Mouse (Mus musculus): ENCODE results near the gene Eps8l3.

The Eps8l3 gene

DNA sequence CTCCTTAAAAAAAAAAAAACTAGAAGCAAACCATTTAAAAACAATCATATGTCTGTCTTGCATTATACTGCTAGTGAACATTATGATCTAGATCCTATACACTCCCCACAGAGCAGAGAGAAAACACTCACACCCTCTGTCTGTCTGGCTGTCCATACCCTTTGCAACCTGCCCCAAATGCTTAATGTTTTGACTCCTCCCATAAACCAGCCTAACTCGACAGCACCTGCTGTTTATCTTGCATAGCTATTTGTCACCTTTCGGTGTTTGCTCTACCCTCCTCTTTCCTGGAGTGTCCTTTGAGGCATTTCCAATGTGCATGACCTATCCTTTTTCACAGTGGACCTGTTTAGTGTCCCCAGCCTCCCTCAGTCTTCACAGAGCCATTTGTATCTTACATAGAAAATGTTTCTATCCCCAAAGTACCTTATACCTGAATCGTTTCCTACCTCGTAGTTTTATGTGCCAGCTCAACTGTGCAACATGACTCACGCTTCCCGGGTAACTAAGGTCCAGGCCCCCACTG, 18.2 kb downstream of the Eps8l3 start:
- DNase-seq (ENCODE audit: extremely low spot score, low spot score) = no peak

DNA sequence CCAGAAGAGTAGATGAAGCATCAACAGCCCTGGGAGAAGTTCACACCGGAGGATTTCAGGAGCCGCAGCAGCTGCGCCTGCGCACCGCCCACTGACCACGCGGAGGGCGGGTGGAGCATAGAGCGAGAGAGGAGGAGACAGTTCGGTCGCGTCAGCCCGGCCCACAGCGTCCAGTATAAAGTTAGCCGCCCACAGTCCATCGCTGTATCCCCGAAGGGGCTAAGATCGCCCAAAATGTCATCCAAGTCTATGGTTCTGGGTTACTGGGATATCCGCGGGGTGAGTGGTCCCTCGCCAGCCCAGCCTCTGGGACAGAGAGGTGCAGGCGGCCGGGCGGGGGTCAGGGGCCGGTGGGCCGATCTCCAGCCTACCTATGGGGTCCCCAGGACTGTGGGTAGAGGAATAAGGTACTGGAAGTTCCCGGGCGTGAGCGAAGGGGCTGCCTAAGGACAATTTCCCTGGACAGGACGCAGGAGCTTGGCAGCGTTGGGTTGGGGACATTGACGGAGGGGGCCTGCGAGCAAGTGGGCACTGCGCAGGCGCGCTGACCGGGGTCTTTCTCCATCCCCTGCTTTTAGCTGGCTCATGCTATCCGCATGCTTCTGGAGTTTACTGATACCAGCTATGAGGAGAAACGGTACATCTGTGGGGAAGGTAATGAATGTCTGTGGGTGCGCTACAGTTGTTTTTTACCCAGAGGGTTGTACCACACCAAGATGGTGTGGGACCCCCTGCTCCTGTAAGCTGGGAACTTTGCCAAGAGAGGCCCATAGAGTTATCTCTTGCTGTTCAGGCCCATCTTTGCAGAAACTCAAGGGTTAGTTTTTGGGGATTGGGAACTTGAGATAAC, 18.9 kb downstream of the Eps8l3 start, which contains the start of gene Gstm5:
Gene Gstm5, plus strand, starts transcription at position 102 of the 850 bp plus-strand sequence.
- peak; percentile 84 for DNase-seq (ENCODE audit: extremely low spot score, low spot score)

DNA sequence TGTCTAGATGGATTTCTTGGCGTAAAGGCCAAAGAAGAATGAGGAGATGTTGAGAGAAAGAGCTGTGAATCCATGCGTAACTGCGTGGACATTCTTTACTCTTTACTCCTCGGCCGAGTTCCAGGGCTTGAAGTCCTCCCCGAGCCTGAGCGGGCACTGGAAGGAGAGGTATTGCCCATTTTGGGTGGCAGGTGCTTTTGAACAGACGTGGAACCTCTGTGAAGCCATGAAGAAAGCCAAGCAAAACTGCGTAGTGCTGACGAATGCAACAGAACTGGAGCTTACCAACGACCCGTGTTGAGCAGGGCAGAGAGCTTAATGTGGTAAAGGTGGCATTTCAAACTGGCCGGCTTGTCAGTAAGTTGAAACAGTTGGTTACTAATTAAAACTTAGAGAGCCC, 21.7 kb downstream of the Eps8l3 start:
- DNase-seq (ENCODE audit: extremely low spot score, low spot score) = no peak

DNA sequence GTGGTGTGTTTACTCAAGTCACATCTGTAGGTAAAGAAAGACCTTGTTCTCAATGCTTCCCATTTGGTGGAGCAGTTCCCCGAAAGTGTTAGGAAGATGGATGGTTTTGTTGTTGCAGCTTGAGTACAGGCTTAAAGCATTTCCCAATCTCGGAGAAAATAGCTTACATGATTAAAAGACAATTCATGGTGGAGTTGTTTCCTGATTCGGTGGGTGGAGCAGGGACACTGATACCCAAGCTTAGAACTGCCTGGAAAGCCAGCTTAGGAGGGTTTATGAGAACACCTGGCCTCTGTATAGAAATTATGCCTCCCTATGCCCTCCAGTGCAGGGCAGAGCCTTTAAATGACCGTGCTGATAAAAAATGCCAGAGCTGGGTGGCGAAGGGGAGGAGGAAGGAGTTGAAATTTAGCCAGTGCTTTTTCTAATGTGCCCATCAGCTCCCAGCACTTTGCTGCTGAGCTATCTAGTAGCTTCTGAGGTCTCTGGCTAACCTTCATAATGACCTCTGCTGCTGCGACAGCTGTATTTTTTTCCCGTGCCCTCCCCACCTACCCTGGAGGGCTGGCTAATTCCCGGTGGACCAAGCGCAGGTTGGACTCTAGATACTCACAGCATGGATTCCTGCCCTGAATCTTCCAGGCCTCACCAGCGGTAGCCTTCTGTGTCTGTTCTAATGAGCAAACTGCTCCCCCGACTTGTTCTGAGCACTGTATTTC, 24.1 kb downstream of the Eps8l3 start:
- no peak for DNase-seq (ENCODE audit: extremely low spot score, low spot score)

DNA sequence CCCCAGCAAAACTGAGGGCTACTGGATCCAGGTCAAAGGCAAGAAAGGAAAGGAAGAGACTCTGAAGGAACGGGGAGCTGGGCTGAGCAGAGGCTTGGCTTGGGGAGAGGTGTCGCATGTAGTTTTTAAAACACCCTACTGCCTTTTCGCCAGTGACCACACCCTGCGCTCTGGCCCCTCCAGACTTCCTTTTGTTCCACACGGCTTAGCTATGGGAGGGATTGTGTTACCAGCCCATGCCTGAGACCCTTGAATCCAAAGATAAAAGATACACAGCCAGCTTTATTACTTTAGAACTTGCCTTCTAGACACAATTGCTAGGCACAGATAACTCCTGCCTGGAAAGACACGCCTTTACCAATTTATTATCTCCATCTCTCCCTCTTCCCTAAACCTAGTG, 28.9 kb downstream of the Eps8l3 start:
- no peak for DNase-seq (ENCODE audit: extremely low spot score, low spot score)

DNA sequence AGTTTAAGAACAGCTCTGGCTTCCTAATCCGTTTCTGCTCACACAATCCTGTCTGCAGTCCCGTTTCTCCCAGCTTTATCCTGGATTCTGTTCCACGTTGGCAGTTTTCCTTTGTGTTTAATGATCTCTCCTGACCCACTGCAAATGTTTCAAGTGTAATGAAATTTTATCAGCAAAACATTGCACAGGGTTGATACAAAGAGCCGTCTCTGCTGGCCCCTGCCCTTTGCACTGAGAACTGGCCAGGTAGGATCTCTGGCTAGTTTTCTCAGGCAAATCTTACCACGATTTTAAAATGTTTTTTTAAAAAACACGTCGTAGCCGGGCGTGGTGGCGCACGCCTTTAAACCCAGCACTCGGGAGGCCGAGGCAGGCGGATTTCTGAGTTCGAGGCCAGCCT, 39.6 kb downstream of the Eps8l3 start:
- DNase-seq (ENCODE audit: extremely low spot score, low spot score) = no peak

DNA sequence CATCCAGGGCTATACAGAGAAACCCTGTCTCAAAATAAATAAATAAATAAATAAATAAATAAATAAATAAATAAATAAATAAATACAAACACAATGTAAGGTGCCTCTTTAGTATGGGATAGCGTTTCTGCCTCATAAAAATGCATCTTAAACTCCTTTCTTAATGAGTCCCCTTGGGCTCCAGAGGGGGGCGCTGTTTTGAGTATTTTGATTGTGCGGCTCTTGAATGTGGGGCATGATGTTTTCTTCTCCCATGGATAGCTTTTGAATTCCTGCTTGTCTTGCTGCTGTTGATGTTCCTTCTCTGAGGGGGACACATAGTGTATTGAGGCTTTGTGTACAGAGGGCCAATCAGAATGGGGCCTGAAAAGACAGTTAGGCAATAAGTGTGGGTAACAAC, 40.1 kb downstream of the Eps8l3 start:
- no peak for DNase-seq (ENCODE audit: extremely low spot score, low spot score)

DNA sequence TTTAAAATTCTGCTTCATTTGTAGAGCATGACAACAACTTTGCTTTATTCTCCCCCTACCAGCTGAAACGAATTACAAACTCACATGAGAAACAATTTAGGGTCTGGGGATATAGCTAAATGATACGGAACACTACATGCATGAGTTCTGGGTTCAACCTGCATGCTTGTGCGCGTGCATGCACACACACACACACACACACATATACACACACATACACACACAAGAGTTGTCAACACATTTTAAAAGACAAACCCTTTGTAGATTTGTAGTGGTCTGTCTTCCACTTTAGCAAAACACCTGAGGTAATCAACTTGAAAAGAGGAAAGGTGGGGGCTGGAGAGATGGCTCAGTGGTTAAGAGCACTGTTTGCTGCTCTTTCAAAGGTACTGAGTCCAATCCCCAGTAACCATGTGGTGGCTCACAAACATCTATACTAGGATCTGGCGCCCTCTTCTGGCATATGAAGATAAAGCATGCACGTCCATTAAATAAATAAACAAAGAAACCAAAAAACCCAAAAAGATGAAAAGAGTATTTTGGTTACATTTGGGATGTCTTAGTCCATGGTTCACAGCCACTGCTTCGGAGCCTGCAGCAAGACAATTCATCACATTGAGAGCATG, 40.9 kb downstream of the Eps8l3 start:
- DNase-seq (ENCODE audit: extremely low spot score, low spot score) = peak; percentile 56

DNA sequence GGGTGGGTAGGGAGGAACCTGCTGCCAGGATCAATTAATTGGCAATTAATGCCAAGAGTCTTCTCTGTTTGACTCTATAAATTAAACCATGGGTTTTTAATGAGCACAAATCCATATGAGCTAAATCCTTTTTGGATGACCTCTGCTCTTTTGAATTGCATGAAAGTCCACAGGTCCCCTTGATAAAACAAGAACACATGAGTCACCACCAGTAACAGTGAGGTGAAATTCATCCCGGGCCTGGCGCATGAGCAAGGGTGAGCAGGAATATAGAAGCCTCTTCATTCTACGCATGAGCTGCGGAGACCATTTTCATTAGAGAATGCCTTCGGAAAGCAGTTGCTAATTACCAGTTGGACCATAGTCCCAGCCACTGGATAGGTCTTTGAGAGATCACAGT, 43.3 kb downstream of the Eps8l3 start:
- no peak for DNase-seq (ENCODE audit: extremely low spot score, low spot score)

DNA sequence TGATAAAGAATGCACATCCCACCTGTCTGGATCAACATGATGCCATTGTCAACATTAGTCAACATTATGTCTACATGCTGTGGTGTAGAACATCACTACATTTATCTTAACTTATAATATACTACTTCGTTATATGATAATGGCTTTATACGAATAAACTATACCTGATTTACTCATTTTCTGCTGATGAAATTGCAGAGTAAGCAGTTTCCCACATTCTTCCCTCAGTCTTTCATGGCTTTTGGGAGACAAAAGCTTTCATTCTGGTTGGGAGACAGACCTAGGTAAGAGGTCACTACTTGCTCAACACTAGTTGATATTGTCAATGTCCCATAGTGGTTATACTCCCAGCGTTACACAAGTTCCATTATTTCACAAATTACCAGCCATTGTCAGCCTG, 48.3 kb downstream of the Eps8l3 start:
- DNase-seq (ENCODE audit: extremely low spot score, low spot score) = no peak

DNA sequence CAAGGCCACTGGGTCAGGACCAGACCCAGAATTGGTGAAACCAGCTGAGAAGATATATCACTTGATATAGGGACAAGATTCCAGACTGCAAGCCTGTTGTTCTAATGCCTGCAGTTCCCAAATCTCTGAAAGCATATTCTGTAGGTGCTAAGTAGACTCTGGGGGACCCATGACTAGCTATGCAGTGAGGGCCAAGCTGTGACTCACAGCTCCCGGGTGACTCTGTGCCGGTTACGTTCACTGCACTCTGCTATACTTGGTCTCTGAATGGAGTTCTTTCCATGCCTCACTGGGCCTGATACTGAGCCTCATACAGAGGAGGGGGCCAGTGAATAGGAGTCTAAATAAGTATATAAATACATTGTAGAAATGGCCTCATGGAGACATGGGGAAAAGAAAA, 50.8 kb downstream of the Eps8l3 start:
- DNase-seq (ENCODE audit: extremely low spot score, low spot score) = no peak

DNA sequence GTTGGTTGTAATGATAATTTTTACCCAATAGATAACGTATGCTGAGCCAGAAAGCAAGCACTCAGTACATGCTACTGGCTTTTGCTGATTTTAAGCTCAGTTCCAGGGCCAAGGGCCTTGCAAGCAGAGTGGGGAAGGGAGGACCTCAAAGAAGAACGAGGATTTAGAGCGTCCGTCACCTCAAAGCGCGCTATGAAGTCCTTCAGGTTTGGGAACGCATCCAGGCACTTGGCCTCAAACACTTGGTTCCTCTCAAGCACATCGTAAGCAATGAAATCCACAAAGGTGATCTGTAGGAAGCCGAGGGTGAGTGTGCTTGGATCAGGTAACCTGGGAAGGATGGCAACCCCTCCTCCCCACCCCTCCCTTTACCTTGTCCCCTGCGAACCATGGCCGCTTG, 51.7 kb downstream of the Eps8l3 start:
- no peak for DNase-seq (ENCODE audit: extremely low spot score, low spot score)

DNA sequence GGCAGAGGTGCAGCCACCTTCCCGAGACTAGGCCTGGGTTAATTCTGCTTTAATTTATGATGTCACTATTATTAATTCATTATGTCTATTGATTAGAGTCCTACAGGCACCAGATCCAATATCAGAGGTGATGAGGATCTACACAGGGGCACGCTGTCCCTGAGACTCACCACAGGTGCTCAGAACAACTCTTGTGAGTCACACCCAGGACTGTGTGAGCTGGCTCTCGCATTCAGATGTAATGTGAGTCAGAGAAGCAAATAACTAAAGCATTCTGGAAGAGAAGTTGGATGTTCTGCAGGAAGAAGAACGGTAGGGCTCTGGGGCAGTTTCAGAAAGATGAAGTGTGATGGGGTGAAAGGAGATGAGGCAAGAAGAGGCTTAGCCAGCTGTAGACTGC, 52.2 kb downstream of the Eps8l3 start:
- no peak for DNase-seq (ENCODE audit: extremely low spot score, low spot score)

DNA sequence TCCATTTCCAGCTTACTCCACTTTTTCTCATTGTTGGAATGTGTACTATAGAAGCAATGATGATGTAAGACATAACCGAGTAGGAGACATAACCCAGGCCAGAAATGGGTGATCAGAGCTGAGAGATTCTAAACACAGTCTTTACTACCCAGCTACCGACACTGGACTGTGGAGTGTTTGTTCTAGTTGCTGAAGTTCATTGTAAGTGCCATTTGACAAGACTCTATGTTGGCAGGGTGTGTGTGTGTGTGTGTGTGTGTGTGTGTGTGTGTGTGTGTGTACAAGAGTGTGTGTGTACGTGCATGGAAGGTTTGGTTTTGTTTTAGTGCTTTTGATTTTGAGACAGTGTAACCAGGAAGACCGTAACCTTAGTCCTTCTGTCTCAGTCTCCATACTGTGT, 52.7 kb downstream of the Eps8l3 start:
- no peak for DNase-seq (ENCODE audit: extremely low spot score, low spot score)

DNA sequence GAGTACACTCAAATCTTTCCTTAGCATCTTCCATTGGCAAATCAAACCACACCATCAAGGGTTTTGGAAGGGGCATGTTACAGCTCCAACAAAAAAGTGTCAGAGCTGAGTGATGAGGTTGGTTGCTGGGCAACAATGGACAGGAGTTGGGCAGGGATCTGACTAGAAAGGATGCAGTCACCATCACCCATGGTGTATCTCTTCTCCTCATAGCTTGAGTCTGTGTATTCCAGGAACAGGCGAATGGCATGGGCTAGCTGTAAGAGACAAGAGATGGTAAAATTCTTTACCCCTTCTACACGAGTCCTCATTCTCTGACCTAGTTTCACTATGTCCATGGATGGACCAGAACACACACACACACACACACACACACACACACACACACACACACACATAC, 54.1 kb downstream of the Eps8l3 start:
- DNase-seq (ENCODE audit: extremely low spot score, low spot score) = no peak

DNA sequence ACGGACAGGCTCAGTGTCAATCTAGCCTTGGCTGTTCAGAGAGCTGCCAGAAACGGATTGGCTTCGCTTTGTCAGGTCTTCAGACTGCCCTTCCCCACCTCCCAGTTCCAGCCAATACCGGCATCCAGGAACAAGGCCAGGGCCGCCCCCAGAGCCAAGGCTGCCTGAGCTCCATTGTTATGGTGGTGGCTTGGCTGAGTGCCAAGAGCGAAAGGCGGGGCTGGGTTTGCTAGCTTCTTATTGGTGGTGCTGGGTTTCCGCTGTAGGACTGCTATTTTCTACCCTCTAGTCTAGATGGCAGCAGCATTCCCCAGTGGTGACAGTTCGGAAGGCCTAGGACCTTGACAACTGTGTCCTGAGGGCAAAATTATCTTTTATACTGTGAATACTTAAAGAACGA, 54.6 kb downstream of the Eps8l3 start, which contains the start of gene Gstm7:
Gene Gstm7, minus strand, starts transcription at position 148 of the 400 bp plus-strand sequence.
- peak; percentile 98 for DNase-seq (ENCODE audit: extremely low spot score, low spot score)

DNA sequence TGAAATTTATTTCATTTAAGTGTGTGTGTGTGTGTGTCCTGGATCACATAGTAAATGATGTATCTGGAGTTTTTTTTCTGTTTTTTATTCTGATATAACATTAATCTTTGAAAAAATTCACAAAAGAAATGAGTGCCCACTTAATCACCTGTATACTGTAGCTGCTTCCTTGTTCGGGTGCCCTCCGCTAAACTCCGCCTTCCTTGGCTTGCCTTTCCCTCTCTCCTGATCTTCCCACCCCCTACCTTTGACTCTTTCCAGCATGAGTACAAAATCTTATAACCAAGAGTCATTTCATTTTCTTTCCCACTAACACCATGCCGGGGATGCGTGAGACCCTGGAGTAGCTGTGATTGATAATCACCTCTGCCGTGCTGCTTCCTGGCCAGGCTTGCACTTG, 55.1 kb downstream of the Eps8l3 start:
- DNase-seq (ENCODE audit: extremely low spot score, low spot score) = no peak

DNA sequence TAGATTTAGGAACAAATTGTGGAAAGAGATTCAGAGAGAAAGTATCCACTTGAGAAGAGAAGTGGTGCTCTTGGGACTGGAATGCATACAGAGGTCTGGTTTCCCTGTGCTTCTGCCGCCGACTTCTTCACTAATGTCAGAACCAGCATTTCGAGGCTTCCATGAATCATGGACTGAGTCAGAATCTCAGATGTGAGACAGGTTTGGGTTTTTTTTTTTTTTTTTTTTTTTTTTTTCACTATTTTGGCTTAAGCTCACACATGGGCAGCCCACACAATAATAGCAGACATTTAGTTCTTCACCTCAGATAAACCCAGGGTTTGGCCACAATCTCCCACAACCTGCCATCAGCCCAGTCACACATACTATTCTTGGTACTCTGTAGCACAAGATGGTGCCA, 58.2 kb downstream of the Eps8l3 start:
- no peak for DNase-seq (ENCODE audit: extremely low spot score, low spot score)

DNA sequence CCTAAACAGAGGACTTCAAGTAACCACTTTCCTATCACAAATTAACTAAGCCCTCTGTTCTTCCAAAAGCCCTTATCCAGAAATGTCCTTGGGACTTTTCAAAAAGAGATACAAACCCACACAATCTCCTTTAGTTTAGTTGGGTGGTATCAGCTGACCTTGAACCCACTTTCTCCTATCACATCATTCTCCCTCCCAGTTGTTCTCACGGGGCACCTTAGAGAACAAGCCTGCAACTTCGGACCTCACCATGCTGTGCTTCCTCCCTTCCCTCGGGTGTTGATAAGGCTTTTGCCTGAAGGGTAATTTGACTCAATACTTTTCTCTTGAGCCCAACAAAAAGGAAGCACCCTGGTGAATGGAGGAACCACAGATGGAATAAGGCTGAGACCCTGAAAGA, 58.9 kb downstream of the Eps8l3 start:
- no peak for DNase-seq (ENCODE audit: extremely low spot score, low spot score)

DNA sequence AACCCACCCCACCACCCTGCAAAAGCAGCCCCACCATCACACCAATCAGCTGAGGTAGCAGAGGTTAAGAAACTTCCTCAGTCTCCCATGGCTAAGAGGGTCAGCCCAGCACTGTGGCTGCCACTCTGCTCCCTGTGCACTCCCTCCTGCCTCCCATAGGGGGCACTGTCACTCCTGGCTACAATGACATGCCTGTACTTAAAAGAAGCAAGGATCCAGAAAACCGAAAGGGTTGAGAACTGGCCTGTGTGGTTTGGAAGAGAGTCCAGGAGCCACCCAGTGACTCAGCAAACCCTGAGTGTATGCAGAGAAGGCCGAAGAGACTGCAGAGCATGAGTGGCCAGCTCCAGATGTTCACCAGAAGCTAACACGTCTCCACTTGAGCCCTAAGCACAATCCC, 62.4 kb downstream of the Eps8l3 start:
- peak; percentile 64 for DNase-seq (ENCODE audit: extremely low spot score, low spot score)

DNA sequence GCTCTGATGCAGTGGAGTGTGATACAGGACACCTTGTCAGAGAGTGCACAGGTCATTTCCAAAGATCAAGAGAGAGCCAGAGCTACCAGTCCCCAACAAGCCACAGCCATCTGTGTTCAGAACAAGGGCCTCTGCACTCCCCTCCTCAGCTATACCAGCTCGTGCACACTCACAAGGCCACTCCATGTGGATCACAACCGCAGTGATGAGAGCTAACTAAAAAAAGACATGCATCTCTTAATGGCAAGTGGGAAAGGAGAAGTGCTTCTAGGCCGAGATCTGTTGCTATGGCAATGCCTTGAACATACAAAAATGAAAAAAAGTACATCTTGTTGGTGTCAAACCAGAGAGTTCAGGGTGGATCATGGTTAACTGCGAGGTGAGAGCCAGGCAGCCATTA, 62.8 kb downstream of the Eps8l3 start:
- DNase-seq (ENCODE audit: extremely low spot score, low spot score) = no peak

DNA sequence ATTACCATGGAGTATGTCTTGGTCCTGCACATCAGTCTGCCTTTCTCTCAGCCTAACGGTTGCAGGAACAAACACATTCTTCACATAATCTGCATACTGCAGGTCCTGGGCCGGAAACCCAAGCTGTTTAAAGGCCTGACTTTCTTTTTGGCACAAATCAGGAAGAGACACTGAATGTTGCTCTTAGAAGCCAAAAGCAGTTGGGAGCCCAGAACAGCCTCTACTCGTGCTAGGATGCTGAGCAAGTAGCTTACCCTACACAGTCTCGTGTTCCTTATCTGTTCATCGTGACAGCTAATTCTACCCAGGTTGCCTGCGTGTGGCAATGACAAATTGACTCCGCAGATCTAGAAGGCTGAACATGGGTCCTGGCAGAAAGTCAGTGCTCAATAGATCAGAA, 63.5 kb downstream of the Eps8l3 start:
- no peak for DNase-seq (ENCODE audit: extremely low spot score, low spot score)
